Mouse (Mus musculus) intestine, embryonic 15.5 days (tissue): ENCODE measurements around the gene Gm17455. TPM values are rescaled to one million over a fixed set of nuclear protein-coding genes. Genes with fewer than 3 reads are reported as not detected.

ENCODE experiments used
- ATAC-seq: fragments of 200-750 bp; cut with Nextera tagmentation; 2 replicates; pipeline ENCODE4 v1.8.0; 2017; ENCODE audit warnings: moderate TSS enrichment, moderate library complexity
- H3K27ac ChIP-seq: fragments of 300-500 bp; sonication (generic); 2 replicates; pipeline ENCODE4 v1.5.1; 2015; ENCODE audit warnings: mild to moderate bottlenecking, inconsistent platforms
- H3K27me3 ChIP-seq: fragments of 300-500 bp; sonication (generic); replicated peaks from 2 replicates; pipeline ENCODE4 v1.6.1; 2015; ENCODE audit warnings: inconsistent platforms
- H3K36me3 ChIP-seq: fragments of 300-500 bp; sonication (generic); 2 replicates; pipeline ENCODE4 v1.6.1; 2015; ENCODE audit warnings: inconsistent platforms
- H3K4me1 ChIP-seq: fragments of 300-500 bp; sonication (generic); replicated peaks from 2 replicates; pipeline ENCODE4 v1.6.1; 2015; ENCODE audit warnings: inconsistent platforms
- H3K4me2 ChIP-seq: fragments of 300-500 bp; sonication (generic); replicated peaks from 2 replicates; pipeline ENCODE4 v1.6.1; 2015; ENCODE audit warnings: mild to moderate bottlenecking, inconsistent platforms
- H3K4me3 ChIP-seq: fragments of 300-500 bp; sonication (generic); replicated peaks from 2 replicates; pipeline ENCODE4 v1.5.1; 2015; ENCODE audit warnings: inconsistent platforms
- H3K9ac ChIP-seq: fragments of 300-500 bp; sonication (generic); 2 replicates; pipeline ENCODE4 v1.6.1; 2015; ENCODE audit warnings: inconsistent platforms
- H3K9me3 ChIP-seq: fragments of 300-500 bp; sonication (generic); 2 replicates; pipeline ENCODE4 v1.6.1; 2016; ENCODE audit warnings: inconsistent platforms
- WGBS: fragments of 180-500 bp; shearing (Covaris S2); methylation state at CpG from one replicate; pipeline ENCODE4 v1.1.7; 2015; 5-methylcytosine and 5-hydroxymethylcytosine counted together
- polyA plus RNA-seq: library from polyadenylated mRNA; unstranded; fragments of >200 nt; fragmentation: Nextera tagmentation; extraction: Ambion mirVana; gene quantifications from 2 replicates; pipeline ENCODE4 v1.2.1, GENCODE M21; 2015

Gm17455 gene
- polyA plus RNA-seq, result 0.28 TPM in 1 of 2 replicates, not detected in the other

- no peak for ATAC-seq
- no peak within 1 kb of the TSS for H3K4me2 ChIP-seq
- no peak within 1 kb of the TSS for H3K4me3 ChIP-seq
- no peaks in the 10 kb centered on the region for H3K27me3 ChIP-seq
- H3K27ac ChIP-seq, result no peak within 1 kb of the TSS
- H3K9me3 ChIP-seq, result no peaks in the 10 kb centered on the region
- H3K4me1 ChIP-seq, result no peaks in the 10 kb centered on the region
- no peaks in the 10 kb centered on the region for H3K36me3 ChIP-seq
- no peak within 1 kb of the TSS for H3K9ac ChIP-seq
- WGBS, result 60% methylated on average over 7 of the region's 7 CpGs
Observed at GRCm38 (mm10) chr10:60399449-60399848, at the start of gene Gm17455. TSS of gene Gm17455 (plus strand) at chr10:60399726.

GRCm38 (mm10) chr10:60350077-60350804, 49.3 kb upstream of the Gm17455 start:
- no peaks in the 10 kb centered on the region for H3K9me3 ChIP-seq
- H3K4me2 ChIP-seq, result peak overlapping the region; percentile 45
- no peak overlapping the region for H3K4me3 ChIP-seq
- WGBS, result 46% methylated on average over 5 of the region's 5 CpGs
- ATAC-seq, result no peak
- H3K27me3 ChIP-seq, result no peaks in the 10 kb centered on the region
- no peak overlapping the region for H3K9ac ChIP-seq
- H3K4me1 ChIP-seq, result peaks cover 64% of the 10 kb centered on the region
- peak overlapping the region; percentile 93 for H3K27ac ChIP-seq
- H3K36me3 ChIP-seq, result no peaks in the 10 kb centered on the region

DNA sequence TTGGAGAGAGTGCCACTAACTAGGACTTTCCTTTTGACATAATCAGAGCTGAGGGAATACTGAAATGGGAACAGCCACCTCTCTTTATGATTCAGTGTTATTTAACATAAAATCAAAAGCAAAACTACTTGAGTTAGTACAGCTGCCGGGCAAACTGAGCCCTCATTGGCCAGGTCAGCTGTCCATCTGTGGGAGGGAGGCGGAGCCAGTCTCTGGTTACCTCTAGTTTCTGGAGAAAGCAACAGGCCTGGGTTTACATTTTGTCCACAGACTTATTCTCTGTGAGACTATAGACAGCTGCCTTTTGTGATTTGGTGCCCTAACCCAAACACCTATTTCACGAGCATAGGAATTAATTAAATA, 48.7 kb upstream of the Gm17455 start:
- Histone ChIP-seq H3K9ac (no peak overlapping the region), H3K4me1 (peaks cover 64% of the 10 kb centered on the region), H3K36me3 (no peaks in the 10 kb centered on the region), H3K27me3 (no peaks in the 10 kb centered on the region), H3K4me3 (no peak overlapping the region), H3K9me3 (no peaks in the 10 kb centered on the region), H3K4me2 (peak overlapping the region; percentile 45), H3K27ac (peak overlapping the region; percentile 93)
- WGBS, result 18% methylated on average over 3 of the region's 3 CpGs
- peak; percentile 64 for ATAC-seq

DNA sequence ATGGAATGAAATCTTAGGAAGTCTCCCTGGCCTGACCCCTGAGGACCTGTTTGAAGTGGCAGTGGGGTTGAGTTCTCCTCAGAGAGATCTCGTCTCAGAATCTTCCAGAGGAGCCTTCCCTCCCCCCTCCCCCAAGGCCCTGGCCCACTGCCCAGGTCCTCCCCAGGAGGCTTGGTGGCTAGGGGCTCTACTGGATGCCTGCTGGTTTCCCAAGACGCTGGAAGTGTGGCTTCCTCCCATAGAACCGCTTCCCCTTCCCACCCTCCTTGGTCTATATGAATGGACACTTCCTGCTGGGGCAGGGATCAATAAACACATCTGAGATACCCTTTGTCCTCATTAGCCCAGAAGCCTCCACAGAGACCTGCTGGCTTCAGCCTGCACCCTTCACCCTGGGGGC, 48.3 kb upstream of the Gm17455 start:
- H3K4me1 ChIP-seq, result peaks cover 60% of the 10 kb centered on the region
- H3K9me3 ChIP-seq, result no peaks in the 10 kb centered on the region
- H3K27ac ChIP-seq, result peak overlapping the region; percentile 93
- no peaks in the 10 kb centered on the region for H3K27me3 ChIP-seq
- H3K9ac ChIP-seq, result no peak overlapping the region
- H3K36me3 ChIP-seq, result no peaks in the 10 kb centered on the region
- no peak overlapping the region for H3K4me3 ChIP-seq
- peak; percentile 24 for ATAC-seq
- H3K4me2 ChIP-seq, result peak overlapping the region; percentile 45
- WGBS, result 19% methylated on average over 3 of the region's 3 CpGs

DNA sequence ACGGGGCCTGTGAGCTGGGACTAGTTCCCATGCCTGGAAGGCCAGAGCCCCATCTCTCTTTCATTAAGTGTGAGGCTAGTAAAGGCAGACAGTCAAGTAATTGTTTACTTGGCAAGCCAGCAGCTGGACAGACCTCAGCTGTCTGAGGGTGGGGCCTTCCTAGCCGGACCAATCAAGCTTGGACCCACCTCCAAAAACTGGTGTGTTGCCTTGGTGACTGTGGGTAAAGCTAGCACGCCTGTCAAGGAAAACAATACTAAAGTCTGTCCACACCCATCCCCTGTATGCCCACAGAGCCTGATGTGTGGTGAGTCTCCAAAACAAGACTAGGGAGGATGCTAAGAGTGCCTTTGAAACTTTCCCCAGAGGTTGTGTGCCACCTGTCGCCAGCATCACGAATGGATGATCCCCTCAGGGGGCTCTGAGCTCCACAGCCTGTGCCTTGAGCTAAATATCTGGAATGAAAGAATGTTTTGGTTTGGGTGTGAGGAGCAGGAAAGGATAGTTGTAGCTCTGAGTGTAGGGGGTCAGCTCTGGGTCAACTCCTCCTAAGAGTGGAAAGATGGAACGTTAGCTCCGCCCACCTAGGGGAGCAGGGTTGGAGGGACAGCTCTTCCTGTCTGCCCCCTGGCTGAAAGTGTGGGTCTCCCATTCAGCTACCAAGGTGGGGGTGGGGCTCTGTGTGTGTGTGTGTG, 47.6 kb upstream of the Gm17455 start:
- H3K9me3 ChIP-seq, result no peaks in the 10 kb centered on the region
- H3K4me3 ChIP-seq, result no peak overlapping the region
- H3K27ac ChIP-seq, result peak overlapping the region; percentile 93
- H3K27me3 ChIP-seq, result no peaks in the 10 kb centered on the region
- WGBS, result 14% methylated on average over 7 of the region's 7 CpGs
- H3K9ac ChIP-seq, result no peak overlapping the region
- peak; percentile 70 for ATAC-seq
- peaks cover 53% of the 10 kb centered on the region for H3K4me1 ChIP-seq
- peak overlapping the region; percentile 45 for H3K4me2 ChIP-seq
- no peaks in the 10 kb centered on the region for H3K36me3 ChIP-seq

- 49% methylated on average over 5 of the region's 5 CpGs for WGBS
- no peaks in the 10 kb centered on the region for H3K36me3 ChIP-seq
- ATAC-seq, result no peak
- no peaks in the 10 kb centered on the region for H3K27me3 ChIP-seq
- H3K9ac ChIP-seq, result no peak overlapping the region
- H3K4me2 ChIP-seq, result no peak overlapping the region
- peaks cover 41% of the 10 kb centered on the region for H3K4me1 ChIP-seq
- no peaks in the 10 kb centered on the region for H3K9me3 ChIP-seq
- H3K4me3 ChIP-seq, result no peak overlapping the region
- peak overlapping the region; percentile 93 for H3K27ac ChIP-seq
Observed at GRCm38 (mm10) chr10:60353241-60354002, 46.1 kb upstream of the Gm17455 start.

DNA sequence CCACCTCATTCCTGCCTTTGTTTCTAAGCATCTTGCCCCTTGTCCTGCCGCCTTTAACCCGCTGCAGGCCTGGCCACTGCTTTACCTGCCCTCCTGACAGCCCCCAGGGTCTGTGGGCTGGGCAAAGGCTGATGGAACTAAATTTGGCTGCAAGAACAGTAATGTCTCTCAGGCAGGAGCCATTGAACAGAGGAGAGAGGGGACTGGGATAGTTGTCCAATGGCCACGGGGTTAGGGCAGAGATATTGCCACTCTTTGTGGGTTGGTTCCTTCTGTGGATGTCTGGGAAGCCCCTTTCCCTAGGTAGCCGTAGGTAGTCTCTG, 45.6 kb upstream of the Gm17455 start:
- Histone ChIP-seq H3K9me3 (no peaks in the 10 kb centered on the region), H3K36me3 (no peaks in the 10 kb centered on the region), H3K27me3 (no peaks in the 10 kb centered on the region), H3K27ac (0 out of 2 replicates have a peak overlapping the region, but pooled peaks have one; percentile 93), H3K4me3 (no peak overlapping the region), H3K4me1 (peaks cover 36% of the 10 kb centered on the region), H3K9ac (no peak overlapping the region), H3K4me2 (no peak overlapping the region)
- ATAC-seq, result no peak
- WGBS, result 91% methylated on average over 4 of the region's 4 CpGs

DNA sequence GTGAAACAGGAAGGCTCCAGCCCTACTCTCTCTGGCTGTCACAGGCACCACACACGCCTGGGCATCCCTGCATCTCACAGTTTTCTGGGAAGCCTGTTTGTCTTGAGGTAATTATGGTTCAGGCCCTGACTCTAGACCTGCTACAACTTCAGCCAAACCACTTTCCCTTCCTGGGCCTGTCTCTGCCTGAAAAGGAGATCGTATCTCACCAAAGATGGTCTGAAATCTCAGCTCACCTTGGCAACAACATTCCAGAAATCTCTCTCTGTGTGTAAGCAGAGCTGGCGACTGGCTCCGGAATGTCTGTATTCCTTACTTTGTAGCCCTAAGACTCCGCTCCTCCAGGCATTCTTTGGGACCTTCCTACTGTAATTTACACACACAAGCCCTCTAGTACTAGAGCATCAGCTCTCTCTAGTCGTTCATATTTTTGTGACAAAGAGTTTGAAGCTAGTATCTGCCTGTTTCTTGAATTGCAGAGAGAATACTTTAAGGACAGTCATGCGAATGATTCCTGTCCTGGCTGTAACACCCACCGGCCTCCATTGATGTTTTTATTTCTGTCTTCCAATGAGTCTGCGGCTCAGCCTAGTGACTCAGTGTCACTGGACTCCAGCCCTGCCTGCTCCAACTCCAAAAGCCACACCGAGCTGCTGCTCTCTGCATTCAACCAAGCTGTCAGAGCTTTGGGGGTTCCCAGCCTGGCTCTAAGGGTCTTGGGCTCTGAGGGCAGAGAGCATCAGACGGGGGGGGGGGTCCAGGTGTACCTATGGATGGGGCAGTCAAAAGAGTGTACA, 44.4 kb upstream of the Gm17455 start:
- WGBS, result 49% methylated on average over 11 of the region's 11 CpGs
- Histone ChIP-seq H3K9ac (no peak overlapping the region), H3K27me3 (no peaks in the 10 kb centered on the region), H3K27ac (peak overlapping the region; percentile 28; the same call in 1 of the 2 replicates), H3K36me3 (no peaks in the 10 kb centered on the region), H3K4me1 (peaks cover 24% of the 10 kb centered on the region), H3K4me3 (no peak overlapping the region), H3K4me2 (no peak overlapping the region), H3K9me3 (no peaks in the 10 kb centered on the region)
- no peak for ATAC-seq

- 94% methylated on average over 4 of the region's 4 CpGs for WGBS
- ATAC-seq, result no peak
Observed at GRCm38 (mm10) chr10:60357441-60357840, 42.1 kb upstream of the Gm17455 start.

GRCm38 (mm10) chr10:60357901-60358300, 41.6 kb upstream of the Gm17455 start:
- Histone ChIP-seq H3K4me3 (no peak overlapping the region), H3K27ac (no peak overlapping the region), H3K9me3 (no peaks in the 10 kb centered on the region), H3K4me2 (no peak overlapping the region), H3K27me3 (no peaks in the 10 kb centered on the region), H3K4me1 (peaks cover 26% of the 10 kb centered on the region), H3K36me3 (no peaks in the 10 kb centered on the region), H3K9ac (no peak overlapping the region)
- no peak for ATAC-seq
- WGBS, result 92% methylated on average over 14 of the region's 14 CpGs

More at GRCm38 (mm10) chr10:60357441-60357840, 42.1 kb upstream of the Gm17455 start:
- no peaks in the 10 kb centered on the region for H3K9me3 ChIP-seq
- H3K9ac ChIP-seq, result no peak overlapping the region
- H3K36me3 ChIP-seq, result no peaks in the 10 kb centered on the region
- H3K4me1 ChIP-seq, result peaks cover 21% of the 10 kb centered on the region
- no peak overlapping the region for H3K4me2 ChIP-seq
- no peak overlapping the region for H3K27ac ChIP-seq
- H3K27me3 ChIP-seq, result no peaks in the 10 kb centered on the region
- no peak overlapping the region for H3K4me3 ChIP-seq

- no peak overlapping the region for H3K4me2 ChIP-seq
- no peak for ATAC-seq
- H3K27ac ChIP-seq, result no peak overlapping the region
- peaks cover 24% of the 10 kb centered on the region for H3K4me1 ChIP-seq
- H3K9me3 ChIP-seq, result no peaks in the 10 kb centered on the region
- no peaks in the 10 kb centered on the region for H3K27me3 ChIP-seq
- WGBS, result 69% methylated on average over 4 of the region's 4 CpGs
- no peak overlapping the region for H3K9ac ChIP-seq
- no peaks in the 10 kb centered on the region for H3K36me3 ChIP-seq
- no peak overlapping the region for H3K4me3 ChIP-seq
Observed at GRCm38 (mm10) chr10:60358776-60359175, 40.8 kb upstream of the Gm17455 start.
